In the genomic region with DNA sequence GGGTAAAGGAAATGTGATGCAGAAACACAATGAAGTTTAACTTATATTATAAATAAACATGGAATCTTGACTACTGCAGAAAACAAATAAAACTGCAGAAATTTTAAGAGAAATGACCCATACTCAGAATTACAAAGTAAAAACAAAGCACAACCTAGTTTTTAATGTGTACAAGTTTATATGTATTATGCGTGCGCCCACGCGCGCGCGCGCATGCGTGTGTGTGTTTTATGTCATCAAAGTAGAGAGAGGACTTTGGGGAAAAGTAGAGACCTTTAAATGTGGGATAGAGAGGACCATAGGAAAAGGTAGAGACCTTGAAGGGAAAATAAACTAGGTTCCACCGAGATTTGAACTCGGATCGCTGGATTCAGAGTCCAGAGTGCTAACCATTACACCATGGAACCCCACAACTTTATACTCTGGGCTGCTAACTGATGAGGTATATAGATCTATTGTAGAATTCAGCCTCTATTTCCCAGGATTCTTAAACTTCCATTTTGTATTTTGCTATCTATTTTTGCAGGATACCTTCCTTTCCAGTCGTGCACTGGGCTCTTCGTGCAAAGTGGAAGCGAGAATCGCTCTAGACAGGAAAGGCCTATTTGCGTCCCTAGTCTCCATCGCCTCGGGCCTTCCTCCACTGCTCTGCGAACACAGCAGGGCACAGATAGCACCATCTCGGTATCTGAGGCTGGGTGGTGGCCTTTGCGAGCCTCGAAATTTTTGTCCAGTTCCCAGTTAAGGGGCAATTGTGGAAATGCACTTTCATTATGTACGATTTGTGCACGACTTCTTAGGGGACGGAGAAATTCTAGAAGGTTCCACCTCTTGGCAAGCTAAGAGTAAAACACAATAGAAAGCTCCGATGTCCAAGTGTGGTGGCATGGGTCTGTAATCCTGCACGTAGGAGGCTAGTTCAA, we compare ENCODE assay signal across 8 mouse cellular contexts. TPM values are rescaled to one million over a fixed set of nuclear protein-coding genes. Genes with fewer than 3 reads are reported as not detected.
A peak's percentile ranks its signal among the peaks of the same experiment; 100 is the strongest.
DNase-seq lines count a peak whose midpoint lies in the region; ATAC-seq and TF ChIP-seq lines count a peak whose summit lies in the region.

No protein-coding gene starts in this region.

- H3K27ac ChIP-seq in left cerebral cortex, adult 2 months, result no peak overlapping the region
- no peak overlapping the region for H3K27ac ChIP-seq in heart, embryonic 16.5 days (ENCODE audit: low read length)
- peak overlapping the region; percentile 60 for H3K27ac ChIP-seq in liver, embryonic 16.5 days (ENCODE audit: low read length)

- H3K27me3 ChIP-seq in heart, embryonic 16.5 days (ENCODE audit: control insufficient read depth, insufficient read depth, low read length), result no peaks in the 10 kb centered on the region
- no peaks in the 10 kb centered on the region for H3K27me3 ChIP-seq in liver, embryonic 16.5 days (ENCODE audit: control insufficient read depth, insufficient read depth, low read depth, low read length)

- ATAC-seq in heart, embryonic 16.5 days (replicated peaks; ENCODE audit: extremely low read depth, insufficient read depth, low FRiP score), result no peak
- peak; percentile 20; the same call in 1 of the 2 replicates for ATAC-seq in liver, embryonic 16.5 days (ENCODE audit: low read depth)
- ATAC-seq in cerebellum, adult (ENCODE audit: insufficient number of reproducible peaks, low FRiP score, low TSS enrichment), result no peak
- ATAC-seq in megakaryocyte progenitor cell, adult 5-6 weeks (replicated peaks; ENCODE audit: poor library complexity), result no peak

- intact Hi-C loops in left cerebral cortex, adult 2 months (cut with DNase I), result no loop called here
- intact Hi-C loops in left cerebral cortex, postnatal 36 days (cut with DNase I), result no loop called here

- no peaks in the 10 kb centered on the region for H3K36me3 ChIP-seq in heart, embryonic 16.5 days (ENCODE audit: control insufficient read depth, insufficient read depth)
- no peaks in the 10 kb centered on the region for H3K36me3 ChIP-seq in liver, embryonic 16.5 days (ENCODE audit: control insufficient read depth, insufficient read depth)

- peak overlapping the region; percentile 45 for H3K4me2 ChIP-seq in heart, embryonic 16.5 days (ENCODE audit: low read depth, low read length)
- peak overlapping the region; percentile 64 for H3K4me2 ChIP-seq in liver, embryonic 16.5 days (ENCODE audit: low read depth, low read length)

- DNase-seq in left cerebral cortex, adult 2 months (ENCODE audit: extremely low spot score in 1 of 2, low spot score in 2 of 2), result peak; percentile 29 to 50
- DNase-seq in left cerebral cortex, postnatal 36 days (ENCODE audit: low spot score in 2 of 2), result no peak
- peak; percentile 69 for DNase-seq in c-Kit-positive CD71-positive TER-119-positive erythroid progenitor cells, embryonic 14.5 days (ENCODE audit: low spot score)
- no peak for DNase-seq in natural killer cell, adult 2 months (ENCODE audit: low spot score in 2 of 2)

- TF ChIP-seq CTCF in left cerebral cortex, adult 2 months (IDR thresholded peaks at IDR 0.05), result no peak

- no peak overlapping the region for H3K9ac ChIP-seq in heart, embryonic 16.5 days (ENCODE audit: low read length)
- peak overlapping the region; percentile 26; the same call in 1 of the 2 replicates for H3K9ac ChIP-seq in liver, embryonic 16.5 days (ENCODE audit: low read depth, low read length)

- H3K9me3 ChIP-seq in heart, embryonic 16.5 days (replicated peaks; ENCODE audit: control insufficient read depth, low read length), result no peaks in the 10 kb centered on the region
- H3K9me3 ChIP-seq in liver, embryonic 16.5 days (replicated peaks; ENCODE audit: control insufficient read depth, low read length), result no peaks in the 10 kb centered on the region

- peak overlapping the region; percentile 18 for H3K4me3 ChIP-seq in left cerebral cortex, adult 2 months
- peak overlapping the region; percentile 11 for H3K4me3 ChIP-seq in heart, embryonic 16.5 days (ENCODE audit: low read length)
- H3K4me3 ChIP-seq in liver, embryonic 16.5 days (ENCODE audit: low read depth, low read length), result peak overlapping the region; percentile 41

- WGBS in heart, embryonic 16.5 days, result 16% methylated on average over 28 of the region's 28 CpGs
- WGBS in liver, embryonic 16.5 days (ENCODE audit: insufficient replicate concordance), result 10% methylated on average over 28 of the region's 28 CpGs

- peaks cover 5% of the 10 kb centered on the region; the same call in 1 of the 2 replicates for H3K4me1 ChIP-seq in heart, embryonic 16.5 days (ENCODE audit: control insufficient read depth, insufficient read depth, low read length)
- peaks cover 30% of the 10 kb centered on the region for H3K4me1 ChIP-seq in liver, embryonic 16.5 days (ENCODE audit: control insufficient read depth, low read depth, low read length)

RNA-seq across cellular contexts. Expression of a gene that starts 11.0 kb away (rescaled TPM):
- total RNA-seq in left cerebral cortex, adult 2 months (2021), result 1 to 10 TPM; 3.8 to 3.9 TPM
- total RNA-seq in left cerebral cortex, postnatal 36 days (2021), result 1 to 10 TPM; 3.7 to 4.2 TPM
- 2.9 and 4.7 TPM in 2 replicates for polyA plus RNA-seq in heart, embryonic 16.5 days (2015; fragmentation: Nextera tagmentation; extraction: Ambion mirVana)
- polyA plus RNA-seq in liver, embryonic 16.5 days (2015; fragmentation: Nextera tagmentation; extraction: Ambion mirVana), result 0.55 and 0.56 TPM in 2 replicates
- total RNA-seq in megakaryocyte progenitor cell, adult 5-6 weeks (2015), result 13.3 and 16.1 TPM in 2 replicates
- total RNA-seq in megakaryocyte progenitor cell, adult 5-6 weeks (2017), result 9.2 and 15.1 TPM in 2 replicates

RNA-seq across cellular contexts. Expression of a gene that starts 47.1 kb away (rescaled TPM):
- total RNA-seq in left cerebral cortex, adult 2 months (2021), result not detected
- not detected for total RNA-seq in left cerebral cortex, postnatal 36 days (2021)
- not detected in 2 replicates for polyA plus RNA-seq in heart, embryonic 16.5 days (2015; fragmentation: Nextera tagmentation; extraction: Ambion mirVana)
- polyA plus RNA-seq in liver, embryonic 16.5 days (2015; fragmentation: Nextera tagmentation; extraction: Ambion mirVana), result not detected in 2 replicates
- total RNA-seq in megakaryocyte progenitor cell, adult 5-6 weeks (2015), result 0.05 and 0.25 TPM in 2 replicates
- total RNA-seq in megakaryocyte progenitor cell, adult 5-6 weeks (2017), result 0.10 TPM in 1 of 2 replicates, not detected in the other

Comparison
In these comparisons a context has a peak if more than half of its experiments do, and no peak if none do; other contexts are left out.
1. DNase-seq: peak in left cerebral cortex, adult 2 months (2 of 2) and c-Kit-positive CD71-positive TER-119-positive erythroid progenitor cells, embryonic 14.5 days (single experiment); none in left cerebral cortex, postnatal 36 days (0 of 2) and natural killer cell, adult 2 months (0 of 2).
2. Peak in every context shown above with its lines, with median percentiles within 50 percentile points of each other: H3K4me3 ChIP-seq.